Mouse (Mus musculus) spleen, postnatal 36 days (tissue): ENCODE results near the gene Plpp3.

Experiments
- DNase-seq, 2 experiments: peaks; one replicate each; pipeline ENCODE4 v3.0.0; 2022; ENCODE audit warnings: low spot score in 2 of 2, mixed read lengths in 1 of 2

The Plpp3 gene

DNA sequence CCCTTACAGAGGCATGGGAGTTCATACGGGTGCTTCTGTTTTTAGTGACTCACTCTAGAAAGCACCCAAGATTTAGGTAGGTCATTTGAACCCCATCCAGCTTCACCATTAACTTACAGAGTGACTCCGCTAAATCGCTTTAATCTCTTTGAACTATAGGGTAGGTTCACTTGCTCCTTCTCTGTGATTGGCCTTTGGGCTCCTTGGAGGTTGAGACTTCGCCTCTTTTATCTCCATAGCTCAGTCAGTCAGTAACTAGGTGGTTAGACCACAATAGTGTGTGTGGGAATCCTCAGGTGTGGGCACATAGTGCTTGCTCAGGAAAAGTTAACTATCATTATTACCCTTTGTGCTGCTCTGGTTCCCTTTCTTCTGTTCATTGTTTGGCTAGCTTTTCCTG, 33.7 kb downstream of the Plpp3 start:
- DNase-seq, result no peak

DNA sequence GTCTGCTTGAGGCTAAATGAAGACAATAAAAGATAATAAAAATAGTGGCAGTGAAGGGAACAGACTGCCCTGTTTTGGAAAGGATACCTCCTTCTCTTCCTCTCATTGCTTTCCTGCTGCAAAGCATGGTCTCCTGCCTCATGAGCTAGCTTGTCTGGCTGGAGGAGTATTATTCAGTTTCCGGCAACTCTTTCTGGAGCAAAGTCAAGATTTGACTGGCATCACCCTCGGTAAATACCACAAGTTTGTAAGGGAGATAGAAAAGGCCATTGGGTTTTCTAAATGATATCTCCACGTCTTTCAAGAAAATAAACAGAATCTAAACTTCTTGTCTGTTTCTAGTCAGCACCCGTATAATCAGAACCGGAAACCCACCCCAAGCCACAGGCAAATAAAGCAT, 34.4 kb downstream of the Plpp3 start:
- no peak for DNase-seq

DNA sequence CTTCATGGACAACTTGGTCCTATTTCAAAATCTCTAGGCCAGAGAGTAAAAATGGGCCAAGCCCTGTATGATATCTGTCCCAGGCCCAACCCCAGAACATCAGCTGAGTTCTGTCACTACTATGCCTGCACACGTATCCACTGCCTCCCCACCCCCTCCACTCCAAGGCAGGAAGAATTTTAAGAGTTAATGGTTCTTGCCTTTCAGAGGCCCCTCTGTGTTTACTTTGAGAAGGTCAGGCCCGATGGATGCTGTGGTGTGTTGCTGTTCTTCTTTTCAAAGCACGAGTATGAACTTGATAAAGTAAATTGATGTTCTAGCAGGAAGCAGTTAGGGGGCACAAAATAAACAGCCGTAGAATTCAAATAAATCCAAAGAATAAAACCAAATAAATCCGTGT, 35.5 kb downstream of the Plpp3 start:
- no peak for DNase-seq

DNA sequence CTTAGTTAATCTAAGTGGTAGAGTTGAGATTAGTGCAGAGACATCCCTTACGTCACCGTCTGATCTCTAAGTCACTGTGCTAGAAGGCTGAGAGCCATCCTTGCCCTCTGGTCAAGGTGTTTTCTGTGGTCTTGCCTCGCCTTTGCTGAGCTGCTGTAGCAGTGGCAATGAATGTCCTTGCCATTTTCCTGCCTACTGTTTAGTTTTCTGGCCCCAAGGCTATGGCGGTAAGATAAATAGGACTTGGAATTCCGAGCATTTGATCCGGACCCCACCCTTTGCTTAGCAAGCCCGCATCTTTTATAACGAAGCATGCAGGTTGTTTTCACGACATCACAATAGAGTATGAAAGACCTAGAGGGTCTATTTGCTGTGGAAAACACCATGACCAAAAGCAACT, 38.1 kb downstream of the Plpp3 start:
- DNase-seq, result no peak

DNA sequence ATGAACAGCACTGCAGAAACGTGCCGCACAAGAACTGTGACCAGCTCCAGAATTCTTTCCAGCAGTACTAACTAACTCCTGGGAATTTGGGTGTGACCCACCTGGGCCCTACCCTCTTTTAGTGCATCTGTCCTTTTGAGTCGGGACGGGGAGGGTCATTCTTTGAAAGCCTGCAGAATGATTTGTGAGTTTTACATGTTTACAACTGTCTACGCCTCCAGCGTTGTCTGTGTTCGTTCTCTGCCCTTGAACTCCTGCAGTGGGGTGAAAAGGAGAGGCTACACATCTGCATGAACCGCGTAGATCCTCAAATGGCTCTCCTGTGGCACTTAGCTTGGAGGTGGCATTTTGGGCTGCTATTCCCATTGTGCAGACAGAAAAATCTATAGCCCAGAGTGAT, 39.0 kb downstream of the Plpp3 start:
- no peak for DNase-seq

DNA sequence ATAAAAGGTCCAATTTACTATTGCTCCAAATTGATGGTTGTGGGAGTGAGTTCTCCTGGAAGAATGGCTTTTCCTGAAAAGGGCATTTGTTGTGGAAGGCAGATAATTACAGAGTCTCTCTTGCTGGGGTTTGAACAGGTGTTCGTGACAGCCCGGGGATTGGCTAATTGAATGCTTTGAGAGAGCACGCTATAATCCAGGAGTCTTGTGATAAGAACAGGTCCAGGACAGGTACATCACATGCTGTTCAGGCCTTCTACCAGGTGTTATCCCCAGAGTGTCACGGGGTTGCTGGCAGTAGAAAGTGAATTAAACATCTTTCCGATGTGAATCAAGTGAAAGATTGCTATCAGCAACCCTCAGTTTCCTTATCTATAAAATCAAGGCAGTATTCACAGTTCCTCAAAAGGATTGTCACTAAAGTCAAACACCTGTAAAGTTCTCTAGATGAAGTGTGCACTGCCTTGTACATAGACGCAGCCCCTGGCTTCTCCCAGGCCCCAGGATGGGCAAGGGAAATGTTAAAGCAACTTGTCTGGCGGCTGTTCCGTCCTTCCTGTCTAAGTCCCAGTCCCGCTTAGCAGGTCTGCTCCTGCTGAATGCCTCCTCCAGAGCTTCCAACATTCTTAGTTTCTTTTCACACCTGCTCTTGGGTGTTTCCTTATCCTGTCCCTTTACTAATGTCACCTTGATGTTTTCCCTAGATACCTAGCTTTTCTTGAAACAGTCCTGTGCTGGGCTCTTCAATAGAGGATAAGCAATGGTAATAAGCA, 40.0 kb downstream of the Plpp3 start:
- DNase-seq, result no peak

DNA sequence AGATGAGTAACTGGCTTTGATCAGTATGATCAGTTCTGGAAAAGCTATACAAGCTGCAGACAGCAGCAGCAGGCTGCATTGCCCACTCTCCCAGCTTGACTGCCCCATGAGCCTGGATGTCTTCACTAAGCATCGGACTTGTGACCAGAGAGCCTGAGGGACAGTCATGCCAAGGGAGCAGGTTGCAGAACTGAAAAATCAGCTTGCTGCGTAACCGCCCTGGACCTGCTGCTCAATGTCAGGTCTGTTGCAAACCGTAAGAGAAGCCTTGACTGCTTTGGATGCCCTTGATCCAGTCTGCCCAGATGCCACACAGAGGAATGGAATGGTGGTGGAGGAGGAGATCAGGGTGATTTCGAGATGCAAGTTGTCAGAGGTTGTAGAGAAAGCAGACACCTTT, 41.5 kb downstream of the Plpp3 start:
- DNase-seq, result no peak

DNA sequence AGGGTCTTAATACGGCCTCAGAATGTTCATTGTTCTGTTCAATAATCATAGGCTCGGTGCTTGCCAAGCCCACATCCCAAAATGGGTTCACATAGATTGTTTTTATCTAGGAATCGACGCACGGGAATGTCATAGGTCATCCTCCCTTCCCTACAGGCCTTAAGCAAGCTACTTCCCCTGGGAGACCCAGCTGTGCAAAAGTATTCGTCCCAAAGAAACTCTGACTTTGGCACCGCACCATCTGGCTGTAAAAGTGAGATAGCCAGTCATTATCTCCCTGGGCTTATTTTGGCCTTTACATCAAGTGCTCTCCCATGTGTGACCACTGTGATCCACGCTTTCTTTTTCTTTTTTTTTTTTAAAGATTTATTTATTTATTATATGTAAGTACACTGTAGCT, 42.2 kb downstream of the Plpp3 start:
- no peak for DNase-seq

DNA sequence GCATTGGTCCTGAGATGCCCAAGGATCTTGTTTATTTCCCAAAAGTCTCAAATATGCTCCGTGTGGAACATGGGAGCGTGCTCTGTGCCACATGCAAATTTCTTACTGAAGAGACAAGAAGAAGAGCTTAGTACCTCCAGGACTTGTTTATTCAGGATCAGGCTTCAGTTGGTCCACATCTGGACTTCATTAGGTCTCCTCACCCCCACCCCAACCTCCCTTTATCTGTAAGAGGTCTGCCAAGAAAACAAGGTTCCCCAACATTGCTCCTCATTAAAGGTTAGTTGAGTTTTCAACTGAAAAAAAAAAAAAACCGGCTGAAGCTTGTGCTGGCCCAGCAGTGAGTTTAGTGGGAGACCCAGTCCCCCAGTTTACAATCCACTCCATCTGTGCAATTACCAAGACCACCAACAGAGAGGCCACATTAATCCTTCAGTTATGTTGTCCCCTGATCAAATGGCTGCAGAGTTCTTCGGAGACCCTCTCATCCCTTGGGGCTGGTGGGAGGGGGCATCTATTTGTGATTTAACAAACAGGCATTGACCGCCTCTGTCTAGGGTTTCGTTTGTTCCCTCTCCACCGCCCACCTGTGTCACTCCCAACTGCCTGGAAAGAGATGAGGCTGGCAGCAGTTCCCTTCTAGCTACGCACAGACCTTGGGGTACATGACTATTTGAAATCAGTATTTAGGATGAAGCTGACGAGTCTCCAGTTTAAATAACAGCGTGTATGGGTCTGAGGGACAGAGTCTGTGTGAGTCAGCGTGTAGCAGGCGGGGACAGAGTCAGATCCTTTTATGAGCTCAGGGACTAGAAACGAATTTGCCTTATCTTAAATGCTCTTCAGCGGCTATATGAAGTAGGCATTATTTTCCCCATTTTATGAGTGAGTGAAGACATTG, 43.7 kb downstream of the Plpp3 start:
- no peak for DNase-seq

DNA sequence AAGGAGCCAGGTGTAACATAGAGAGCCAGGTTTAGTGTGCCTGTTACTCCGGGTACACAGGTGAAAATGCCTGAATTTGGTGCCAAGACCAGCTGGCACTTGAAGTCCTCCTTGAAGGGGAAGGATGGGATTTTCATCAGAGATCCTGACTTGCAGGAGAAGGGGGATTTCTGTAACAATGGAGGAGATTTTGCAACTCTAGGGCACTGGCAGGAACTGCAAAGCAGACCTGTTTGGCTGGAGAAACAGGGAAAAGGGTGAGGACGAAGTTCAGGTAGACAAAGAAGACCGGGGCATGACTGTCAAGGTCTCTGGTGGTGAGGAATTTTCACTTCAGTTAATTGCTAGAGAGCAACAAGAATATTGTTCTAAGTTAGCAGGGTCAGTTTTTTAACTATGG, 45.3 kb downstream of the Plpp3 start:
- no peak for DNase-seq

DNA sequence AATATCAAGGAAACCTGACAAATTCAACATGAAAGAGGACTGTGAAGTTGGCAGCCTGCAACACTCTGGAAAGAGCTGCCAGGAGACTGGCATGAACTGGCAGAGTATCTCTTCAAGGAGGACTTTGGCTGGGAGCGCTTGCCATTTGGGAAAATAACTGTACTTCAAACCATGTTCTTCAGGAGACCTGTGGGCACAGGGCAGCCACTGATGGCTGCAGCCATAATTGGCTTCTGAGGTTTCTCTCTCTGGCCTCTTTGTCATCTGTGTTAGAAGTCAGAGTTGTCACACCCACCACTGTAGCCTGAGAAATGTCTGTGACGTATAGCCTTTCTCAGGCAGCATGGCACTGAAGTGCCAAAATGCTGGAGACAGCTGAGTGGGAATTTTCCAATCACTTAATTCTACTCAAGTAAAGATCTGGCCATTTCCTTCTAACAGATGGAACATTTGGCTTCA, 46.2 kb downstream of the Plpp3 start:
- DNase-seq, result no peak

DNA sequence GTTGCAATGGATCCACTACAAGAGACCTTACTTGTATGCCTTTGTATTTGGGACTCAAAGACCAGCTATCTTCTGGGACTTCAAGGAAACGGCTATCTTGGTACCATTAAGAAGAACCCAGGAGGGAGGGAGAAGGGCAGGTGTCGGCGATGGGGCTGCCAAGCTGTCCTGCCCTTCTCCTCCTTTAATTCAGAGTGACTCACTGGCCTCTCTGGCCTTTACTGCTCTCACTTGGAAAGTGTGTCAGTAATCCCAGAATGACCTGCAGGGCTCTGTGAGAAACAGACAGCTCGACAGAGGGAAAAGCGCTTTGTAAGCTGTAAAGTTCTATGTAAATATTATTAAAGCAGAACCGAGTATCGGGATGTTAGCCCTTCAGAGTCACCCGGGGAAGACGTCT, 46.9 kb downstream of the Plpp3 start:
- DNase-seq, result no peak

DNA sequence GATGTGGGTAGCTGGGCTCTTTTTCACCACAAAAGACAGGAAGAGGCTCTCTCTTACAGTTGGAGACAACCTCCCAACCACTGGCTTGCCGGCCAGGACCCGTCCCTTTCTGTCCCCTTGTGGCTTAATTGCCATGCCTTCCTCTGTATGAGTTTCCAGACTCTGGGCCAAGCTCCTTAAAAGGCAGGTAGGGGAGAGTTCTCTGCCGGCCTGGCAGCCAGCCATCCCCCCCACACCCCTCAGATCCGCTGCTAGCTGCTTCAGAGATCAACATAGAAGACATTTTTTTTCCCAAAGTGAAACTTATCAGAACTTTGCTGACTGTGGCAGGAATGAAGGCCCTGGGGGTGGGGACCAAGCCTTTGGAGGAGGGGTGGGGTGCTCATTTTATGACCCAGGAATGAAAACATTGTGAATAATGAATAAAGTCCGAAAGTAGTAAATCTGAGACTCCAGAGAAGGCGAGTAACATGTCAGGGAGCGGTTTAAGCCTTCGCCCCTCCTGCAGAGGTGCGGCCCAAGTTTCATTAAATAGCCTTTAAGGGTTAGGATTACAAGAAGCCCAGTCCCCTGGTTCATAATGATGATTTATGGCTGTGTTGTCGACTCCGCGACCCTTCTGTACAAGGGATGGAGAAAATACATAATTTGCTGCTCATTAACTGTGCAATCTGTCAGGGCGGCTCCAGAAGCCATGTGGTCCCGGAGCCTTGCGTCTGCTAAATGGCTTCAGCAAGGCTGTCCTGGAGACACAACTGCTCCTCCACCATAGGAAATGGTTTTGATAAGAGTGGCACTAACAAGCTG, 48.1 kb downstream of the Plpp3 start:
- no peak for DNase-seq

DNA sequence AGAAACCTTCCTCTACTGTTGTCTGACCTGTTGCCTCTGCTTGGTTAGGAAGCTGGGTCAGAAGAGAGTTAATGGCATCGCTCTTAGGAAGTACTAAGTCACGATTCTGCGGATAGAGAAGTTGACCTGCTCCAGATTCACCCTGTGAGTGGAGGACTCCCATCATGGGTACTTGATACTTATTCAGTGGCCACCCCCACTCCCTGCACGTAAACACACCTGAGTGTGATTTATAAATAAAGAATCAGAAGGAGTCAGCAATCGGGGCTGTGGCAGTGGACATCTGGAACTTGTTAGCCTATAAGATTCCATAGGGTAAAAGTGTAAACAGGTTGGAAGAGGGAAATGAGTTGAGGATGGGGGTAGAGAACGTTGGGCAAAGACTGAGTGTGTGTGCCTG, 49.0 kb downstream of the Plpp3 start:
- no peak for DNase-seq

DNA sequence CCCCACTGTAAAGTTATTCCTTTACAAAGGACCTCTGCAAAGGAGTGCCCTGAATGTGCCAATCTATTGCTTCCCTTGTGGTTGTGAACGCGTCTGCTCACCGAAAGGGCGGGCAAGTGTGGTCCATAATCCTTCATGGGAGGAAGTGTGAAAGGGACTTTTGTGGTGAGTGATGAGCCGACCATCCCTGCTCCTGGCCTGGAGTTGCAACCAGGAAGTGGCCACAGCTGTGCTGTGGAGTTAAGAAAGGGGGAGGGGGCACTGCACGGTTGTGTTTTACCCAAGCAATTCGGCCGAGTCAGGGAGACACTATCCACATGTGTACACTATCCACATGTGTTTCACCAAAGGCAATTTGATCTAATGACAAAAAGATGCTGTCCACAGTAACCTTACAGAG, 49.8 kb downstream of the Plpp3 start:
- DNase-seq, result no peak

DNA sequence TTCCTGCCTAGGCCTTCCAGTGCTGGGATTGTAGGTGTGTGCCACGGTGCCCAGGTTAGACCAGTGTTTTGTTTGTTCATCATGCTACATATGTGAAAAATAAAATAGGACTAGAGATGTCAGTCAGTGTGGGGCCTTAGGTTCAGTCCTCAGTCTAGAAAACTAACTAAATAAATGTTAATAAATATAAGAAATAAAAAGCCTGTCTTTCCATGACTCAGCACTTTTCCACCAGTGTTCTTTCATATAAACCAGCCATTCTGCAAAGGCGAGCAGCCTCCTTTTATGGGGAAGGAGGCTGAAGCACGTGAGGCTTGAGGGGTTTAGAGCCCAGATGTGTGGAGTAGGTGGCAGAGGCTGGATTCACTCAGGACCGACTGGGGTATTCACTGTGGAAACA, 50.5 kb downstream of the Plpp3 start:
- no peak for DNase-seq

DNA sequence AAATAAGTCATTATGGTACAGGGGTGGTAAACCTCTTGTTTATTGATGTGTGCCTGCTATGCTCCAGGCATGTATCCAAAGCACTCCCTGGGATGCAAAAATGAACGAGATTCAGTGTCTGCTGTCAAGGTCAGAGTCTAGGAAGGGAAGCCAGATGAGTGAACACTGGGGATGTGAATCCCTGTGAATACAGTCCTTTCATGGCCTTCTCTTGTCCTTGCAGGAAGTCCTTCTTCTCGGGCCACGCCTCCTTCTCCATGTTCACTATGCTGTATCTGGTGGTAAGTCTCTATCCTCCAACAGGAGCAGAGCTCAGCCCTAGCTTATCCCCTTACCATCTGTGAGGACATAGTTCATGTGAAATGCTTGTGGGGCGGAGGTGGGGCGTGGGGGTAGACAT, 51.8 kb downstream of the Plpp3 start:
- DNase-seq, result no peak

DNA sequence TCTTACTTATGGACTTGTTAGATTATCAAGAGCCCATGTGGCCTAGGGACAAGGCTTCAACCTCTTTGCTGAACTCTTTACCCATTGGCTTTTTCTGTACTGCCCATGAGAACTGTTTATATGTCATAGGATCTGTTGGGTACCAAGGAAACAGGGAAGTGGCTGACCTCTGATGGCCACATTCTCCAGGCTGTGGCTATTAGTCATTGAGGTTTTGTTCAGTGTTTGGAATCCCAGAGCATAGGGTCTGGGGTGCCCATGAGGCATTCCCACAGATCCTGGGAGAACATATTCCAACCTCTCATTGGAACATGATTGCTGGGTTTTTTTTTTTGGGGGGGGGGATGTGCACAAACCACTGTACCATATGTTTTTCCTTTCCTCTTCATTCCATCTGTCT, 56.2 kb downstream of the Plpp3 start:
- DNase-seq, result no peak

DNA sequence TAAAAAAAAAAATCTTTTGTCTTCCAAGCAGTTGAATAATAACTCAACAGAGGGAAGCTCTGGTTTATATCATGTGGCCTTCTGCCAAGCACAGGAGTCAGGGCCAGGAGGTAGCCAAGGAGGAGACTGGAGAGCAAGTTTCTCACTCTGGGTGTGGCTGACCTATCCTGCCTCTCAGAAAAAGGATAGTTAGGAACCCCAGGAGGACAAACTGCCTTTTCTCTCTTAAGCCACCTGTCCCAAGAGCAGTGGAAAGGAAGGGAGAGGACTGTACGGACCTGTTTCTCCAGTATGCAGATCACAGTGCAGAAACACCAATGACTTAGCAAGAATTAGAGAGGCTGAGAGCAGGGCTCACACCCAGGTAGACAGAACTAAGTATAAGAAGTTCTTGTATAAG, 57.3 kb downstream of the Plpp3 start:
- no peak for DNase-seq

DNA sequence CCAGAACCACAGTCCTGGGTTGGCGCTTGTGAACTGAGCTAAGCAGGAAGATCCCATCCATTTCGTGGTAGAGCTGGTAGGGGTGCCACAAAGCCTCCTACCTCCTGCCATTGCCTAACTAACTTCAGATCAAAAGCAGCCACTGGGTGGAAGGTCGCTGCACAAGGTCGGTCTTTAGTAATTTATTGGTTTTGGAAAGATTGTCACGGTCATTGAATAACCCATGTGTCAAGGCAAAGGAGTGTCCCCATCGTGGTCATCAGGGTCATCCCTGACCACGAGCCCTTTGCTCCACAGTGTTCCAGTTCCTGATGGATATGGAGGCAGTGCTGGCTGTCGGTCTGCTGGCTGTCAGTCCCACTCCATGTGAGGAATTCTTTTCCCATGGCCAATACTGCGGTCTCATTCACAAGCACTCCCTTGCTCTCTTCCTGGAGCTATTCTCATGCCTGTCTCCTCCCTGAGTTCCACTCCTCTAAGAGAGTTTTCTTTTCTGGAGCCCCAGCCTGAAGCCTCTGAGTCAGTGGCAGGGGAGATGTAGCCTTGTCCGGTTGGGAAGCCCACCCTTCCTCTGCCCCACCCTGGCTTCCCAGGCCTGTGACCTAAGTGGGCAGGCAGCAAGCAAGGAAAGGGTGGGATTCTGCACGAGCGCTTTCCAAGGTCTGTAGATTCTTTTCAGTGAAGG, 58.7 kb downstream of the Plpp3 start:
- DNase-seq, result no peak

DNA sequence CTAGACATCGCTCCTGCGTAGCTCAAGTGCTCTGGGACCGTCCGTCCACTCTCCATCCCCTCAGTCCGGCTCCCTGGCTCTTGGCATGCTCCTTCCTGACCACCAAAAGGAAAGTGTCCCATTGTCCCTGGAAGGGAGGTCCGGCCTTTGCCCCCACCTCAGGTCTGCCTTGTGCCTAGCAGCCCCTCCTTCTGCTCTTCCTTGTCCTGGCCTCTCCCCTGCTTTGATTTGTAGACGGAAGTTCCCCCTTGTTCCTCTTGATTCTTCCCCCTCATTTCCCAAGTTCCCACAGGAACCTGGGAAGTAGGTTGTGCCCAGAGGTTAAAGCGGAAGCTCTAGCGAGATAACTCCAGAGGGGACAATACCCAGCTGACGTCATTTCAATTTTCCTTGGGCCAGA, 61.1 kb downstream of the Plpp3 start:
- DNase-seq, result no peak

DNA sequence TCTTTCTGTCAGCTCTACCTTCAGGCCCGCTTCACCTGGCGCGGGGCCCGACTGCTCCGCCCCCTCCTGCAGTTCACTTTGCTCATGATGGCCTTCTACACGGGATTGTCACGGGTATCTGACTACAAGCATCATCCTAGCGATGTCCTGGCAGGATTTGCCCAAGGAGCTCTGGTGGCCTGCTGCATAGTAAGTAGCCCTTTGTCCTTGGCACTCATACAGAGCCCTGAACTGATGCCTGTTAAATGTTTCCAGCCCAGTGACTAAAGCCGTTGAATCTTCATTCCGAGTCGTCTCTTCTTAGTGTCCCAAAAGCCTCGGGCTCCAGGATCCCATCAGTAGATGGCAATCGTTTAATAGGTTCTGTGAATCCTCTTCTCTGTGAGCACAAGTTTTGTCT, 62.2 kb downstream of the Plpp3 start:
- no peak for DNase-seq
